Mouse (Mus musculus) ES-Bruce4 (cell line): ENCODE results near the gene Adamts12.

Source experiments
- CTCF ChIP-seq: IDR thresholded peaks from one replicate; pipeline ENCODE4 v1.8.1; 2011; ENCODE audit warnings: low read depth, low read length
- EP300 ChIP-seq: IDR thresholded peaks from 2 replicates; pipeline ENCODE4 v1.6.1; 2011; ENCODE audit warnings: low read depth, low read length; ENCODE audit not compliant: insufficient read depth
- POLR2A ChIP-seq: IDR thresholded peaks from one replicate; pipeline ENCODE4 v1.8.1; 2011; ENCODE audit warnings: low read length; ENCODE audit not compliant: insufficient read depth

- no peak for TF ChIP-seq EP300
- no peak for TF ChIP-seq CTCF
- no peak for TF ChIP-seq POLR2A
Measured at GRCm38 (mm10) chr15:11042828-11043227, 21.8 kb upstream of the Adamts12 start.
